Mouse (Mus musculus): ENCODE results near the gene Thy1. TPM values are rescaled to one million over a fixed set of nuclear protein-coding genes. Genes with fewer than 3 reads are reported as not detected.

Thy1 gene
- polyA plus RNA-seq, 1 experiment from 2014 or later = 18.8 TPM

GRCm38 (mm10) chr9:44071914-44072598 lies 28.9 kb downstream of the Thy1 start:
- H3K4me2 ChIP-seq = 0 out of 2 replicates have a peak overlapping the region, but pooled peaks have one; percentile 7
- H3K36me3 ChIP-seq = no peaks in the 10 kb centered on the region
- no peaks in the 10 kb centered on the region for H3K9me3 ChIP-seq
- WGBS = 38% methylated on average over 11 of the region's 11 CpGs
- H3K27ac ChIP-seq = 0 out of 2 replicates have a peak overlapping the region, but pooled peaks have one; percentile 43
- H3K4me3 ChIP-seq = no peak overlapping the region
- peaks cover 43% of the 10 kb centered on the region for H3K4me1 ChIP-seq
- H3K27me3 ChIP-seq = peaks cover 7% of the 10 kb centered on the region; the same call in 1 of the 2 replicates
- no peak overlapping the region for H3K9ac ChIP-seq
- ATAC-seq (ENCODE audit: insufficient number of reproducible peaks, low FRiP score, low TSS enrichment, low read depth) = no peak

- Histone ChIP-seq H3K27me3 (peaks cover 7% of the 10 kb centered on the region; the same call in 1 of the 2 replicates), H3K4me3 (no peak overlapping the region), H3K36me3 (no peaks in the 10 kb centered on the region), H3K4me2 (no peak overlapping the region; the same call in 1 of the 2 replicates), H3K9ac (no peak overlapping the region), H3K4me1 (peaks cover 38% of the 10 kb centered on the region), H3K9me3 (no peaks in the 10 kb centered on the region), H3K27ac (0 out of 2 replicates have a peak overlapping the region, but pooled peaks have one; percentile 43)
- WGBS = 48% methylated on average over 4 of the region's 4 CpGs
- ATAC-seq (ENCODE audit: insufficient number of reproducible peaks, low FRiP score, low TSS enrichment, low read depth) = no peak
Observed at GRCm38 (mm10) chr9:44072599-44072915, 29.4 kb downstream of the Thy1 start.

DNA sequence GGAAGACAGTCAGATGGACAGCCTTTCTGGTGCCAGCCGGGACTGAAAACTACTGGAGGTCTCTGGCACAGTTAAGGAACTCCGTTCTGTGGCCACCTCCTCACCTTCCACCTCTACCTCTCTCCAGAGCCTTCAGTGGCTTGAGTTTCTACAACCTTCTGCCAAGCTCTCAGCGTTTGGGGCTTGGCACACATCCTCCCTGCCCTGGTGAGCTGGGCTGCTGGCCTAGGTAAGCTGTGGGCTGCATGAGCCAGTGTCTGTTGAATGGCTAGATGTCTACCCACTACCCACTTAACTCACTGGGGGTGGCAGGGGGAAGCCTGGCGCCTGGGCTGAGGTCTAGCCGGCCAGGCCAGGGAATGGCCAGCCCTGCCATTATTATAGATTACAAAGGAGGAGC lies 29.9 kb downstream of the Thy1 start:
- WGBS = 52% methylated on average over 5 of the region's 5 CpGs
- H3K4me3 ChIP-seq = no peak overlapping the region
- H3K4me2 ChIP-seq = no peak overlapping the region; the same call in 1 of the 2 replicates
- H3K9ac ChIP-seq = no peak overlapping the region
- H3K9me3 ChIP-seq = no peaks in the 10 kb centered on the region
- H3K27ac ChIP-seq = no peak overlapping the region
- peaks cover 7% of the 10 kb centered on the region; the same call in 1 of the 2 replicates for H3K27me3 ChIP-seq
- ATAC-seq (ENCODE audit: insufficient number of reproducible peaks, low FRiP score, low TSS enrichment, low read depth) = no peak
- peaks cover 36% of the 10 kb centered on the region for H3K4me1 ChIP-seq
- H3K36me3 ChIP-seq = no peaks in the 10 kb centered on the region

DNA sequence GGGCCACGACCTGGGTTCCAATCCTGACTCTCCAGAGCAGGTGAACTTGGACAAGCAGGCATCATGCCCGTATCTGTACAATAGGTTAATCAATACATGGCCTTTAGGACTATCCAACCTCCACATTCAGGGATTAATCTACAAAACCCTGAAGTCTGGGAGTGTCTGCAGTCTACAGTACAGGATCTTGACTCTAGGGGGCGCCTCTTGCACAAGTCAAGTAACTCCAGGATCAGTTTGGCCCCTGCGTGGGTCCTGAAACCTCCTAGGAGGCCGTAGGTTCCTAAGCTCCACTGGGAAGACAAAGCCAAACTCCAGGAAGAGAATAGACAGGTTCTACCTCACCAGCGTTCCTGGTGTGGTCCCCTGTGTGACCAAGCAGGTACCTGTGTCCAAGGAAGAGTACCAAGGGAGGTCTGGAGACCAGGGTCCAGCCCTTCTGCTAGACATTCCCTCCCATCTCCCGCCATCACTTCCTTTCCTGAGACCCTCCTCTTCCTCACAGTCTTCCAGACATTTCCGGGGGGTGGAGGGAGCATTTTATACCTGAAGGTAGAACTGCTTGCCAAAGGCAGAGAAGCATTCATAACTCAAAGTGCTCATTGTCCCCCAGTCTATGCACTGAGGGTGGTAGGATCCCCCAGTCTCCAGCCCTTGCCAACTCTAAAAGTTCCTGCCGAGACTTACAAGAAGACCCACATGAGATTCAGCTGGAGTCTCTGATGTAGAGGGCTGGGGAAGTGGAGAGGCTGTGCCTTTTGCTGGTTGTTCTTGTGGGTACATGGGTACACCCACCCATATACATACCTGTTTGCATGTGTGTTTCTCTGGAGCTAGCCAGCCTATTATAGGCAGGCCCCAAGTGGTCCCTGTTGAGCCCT lies 31.5 kb downstream of the Thy1 start:
- H3K27me3 ChIP-seq = peaks cover 7% of the 10 kb centered on the region; the same call in 1 of the 2 replicates
- H3K9me3 ChIP-seq = no peaks in the 10 kb centered on the region
- H3K9ac ChIP-seq = no peak overlapping the region
- WGBS = 58% methylated on average over 9 of the region's 9 CpGs
- ATAC-seq (ENCODE audit: insufficient number of reproducible peaks, low FRiP score, low TSS enrichment, low read depth) = no peak
- H3K4me1 ChIP-seq = peaks cover 49% of the 10 kb centered on the region
- no peak overlapping the region for H3K27ac ChIP-seq
- H3K4me3 ChIP-seq = no peak overlapping the region
- no peaks in the 10 kb centered on the region for H3K36me3 ChIP-seq
- H3K4me2 ChIP-seq = no peak overlapping the region

- H3K27ac ChIP-seq = no peak overlapping the region
- 71% methylated on average over 24 of the region's 24 CpGs for WGBS
- no peak for ATAC-seq (ENCODE audit: insufficient number of reproducible peaks, low FRiP score, low TSS enrichment, low read depth)
Observed at GRCm38 (mm10) chr9:44075276-44075995, 32.3 kb downstream of the Thy1 start.

DNA sequence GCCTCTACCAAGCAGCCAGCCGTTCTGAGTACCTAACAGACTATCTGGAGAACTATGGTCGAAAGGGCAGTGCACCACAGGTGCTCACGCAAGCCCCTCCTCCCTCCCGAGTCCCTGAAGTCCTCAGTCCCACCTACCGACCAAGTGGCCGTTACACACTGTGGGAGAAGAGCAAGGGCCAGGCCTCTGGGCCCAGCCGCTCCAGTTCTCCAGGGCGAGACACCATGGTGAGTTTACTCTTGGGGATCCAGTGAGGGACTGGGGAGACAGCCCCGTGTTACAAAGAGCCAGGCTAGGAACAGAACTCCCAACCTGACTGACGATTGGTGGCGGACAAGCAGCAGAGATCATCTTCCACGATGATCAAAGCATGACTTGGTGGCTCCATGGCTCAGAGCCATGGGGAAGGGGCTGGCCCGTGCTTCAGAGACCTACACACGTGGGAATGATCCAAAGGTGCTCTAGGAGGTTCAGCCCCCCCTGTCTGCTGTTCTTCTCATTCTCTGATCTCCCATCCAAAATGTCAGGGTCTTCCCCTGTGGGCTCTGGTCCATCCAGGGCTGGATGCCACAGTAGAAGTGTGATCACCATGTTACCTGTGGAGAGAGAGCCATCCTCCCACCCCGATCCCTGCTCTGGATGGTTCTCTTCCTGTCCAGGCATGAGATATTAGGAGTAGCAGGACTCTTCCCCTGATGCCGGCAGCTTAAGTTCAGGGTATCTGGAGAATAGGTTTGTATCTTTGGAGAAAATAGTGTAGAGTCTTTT lies 33.0 kb downstream of the Thy1 start:
- WGBS = 66% methylated on average over 16 of the region's 16 CpGs

More at GRCm38 (mm10) chr9:44075276-44075995, 32.3 kb downstream of the Thy1 start:
- no peaks in the 10 kb centered on the region for H3K36me3 ChIP-seq
- peaks cover 52% of the 10 kb centered on the region for H3K4me1 ChIP-seq
- no peaks in the 10 kb centered on the region for H3K9me3 ChIP-seq
- H3K4me3 ChIP-seq = no peak overlapping the region
- no peak overlapping the region for H3K4me2 ChIP-seq
- H3K9ac ChIP-seq = no peak overlapping the region
- H3K27me3 ChIP-seq = peaks cover 3% of the 10 kb centered on the region; the same call in 1 of the 2 replicates

GRCm38 (mm10) chr9:44076764-44077120 lies 33.6 kb downstream of the Thy1 start:
- H3K9me3 ChIP-seq = no peaks in the 10 kb centered on the region
- 20% methylated on average over 5 of the region's 5 CpGs for WGBS
- no peak overlapping the region for H3K9ac ChIP-seq

More for the DNA sequence above, 33.0 kb downstream of the Thy1 start:
- no peak overlapping the region for H3K27ac ChIP-seq
- H3K9ac ChIP-seq = no peak overlapping the region
- H3K4me1 ChIP-seq = peaks cover 52% of the 10 kb centered on the region
- no peaks in the 10 kb centered on the region for H3K36me3 ChIP-seq
- H3K4me2 ChIP-seq = no peak overlapping the region
- H3K27me3 ChIP-seq = no peaks in the 10 kb centered on the region
- no peak overlapping the region for H3K4me3 ChIP-seq
- H3K9me3 ChIP-seq = no peaks in the 10 kb centered on the region
- ATAC-seq (ENCODE audit: insufficient number of reproducible peaks, low FRiP score, low TSS enrichment, low read depth) = no peak

GRCm38 (mm10) chr9:44077266-44077910 lies 34.2 kb downstream of the Thy1 start:
- ATAC-seq (ENCODE audit: insufficient number of reproducible peaks, low FRiP score, low TSS enrichment, low read depth) = no peak
- no peak overlapping the region for H3K4me2 ChIP-seq

More at GRCm38 (mm10) chr9:44076764-44077120, 33.6 kb downstream of the Thy1 start:
- H3K27me3 ChIP-seq = no peaks in the 10 kb centered on the region
- ATAC-seq (ENCODE audit: insufficient number of reproducible peaks, low FRiP score, low TSS enrichment, low read depth) = no peak
- H3K27ac ChIP-seq = no peak overlapping the region
- no peaks in the 10 kb centered on the region for H3K36me3 ChIP-seq
- peaks cover 55% of the 10 kb centered on the region for H3K4me1 ChIP-seq
- no peak overlapping the region for H3K4me3 ChIP-seq
- no peak overlapping the region for H3K4me2 ChIP-seq

DNA sequence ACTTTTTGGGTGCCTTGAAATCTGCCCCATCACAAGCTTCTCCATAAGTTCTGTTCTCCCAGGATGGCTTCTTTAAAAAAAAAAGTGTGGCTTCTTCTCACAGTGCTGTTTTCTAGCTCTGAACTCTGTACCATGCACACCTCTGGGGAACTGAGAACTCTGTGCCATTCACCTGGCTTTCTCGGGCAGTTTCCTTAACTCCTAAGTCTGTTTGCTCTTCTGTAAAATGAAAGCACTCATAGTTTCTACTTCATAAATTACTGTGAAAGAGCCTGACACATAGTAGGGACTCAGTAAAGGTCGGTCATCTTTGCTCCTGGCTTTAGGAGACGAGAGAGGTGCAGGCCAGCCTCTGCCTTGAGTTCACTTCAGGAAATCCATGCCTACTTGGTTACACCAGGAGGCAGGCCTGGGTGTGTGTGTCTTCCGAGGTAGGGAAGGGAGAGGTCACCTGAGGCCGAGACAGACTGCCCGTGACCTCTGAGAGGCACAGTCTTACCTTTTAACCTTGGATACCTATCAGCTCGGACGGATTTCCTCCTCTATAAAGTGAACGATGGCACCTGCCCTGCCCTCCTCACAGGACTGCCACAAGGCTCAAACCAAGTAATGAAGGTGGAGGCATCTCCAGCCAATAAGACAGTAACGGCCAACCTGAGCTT lies 35.1 kb downstream of the Thy1 start:
- H3K9ac ChIP-seq = no peak overlapping the region
- no peak overlapping the region for H3K4me2 ChIP-seq
- H3K36me3 ChIP-seq = no peaks in the 10 kb centered on the region
- H3K4me1 ChIP-seq = peaks cover 39% of the 10 kb centered on the region
- H3K4me3 ChIP-seq = no peak overlapping the region
- 76% methylated on average over 10 of the region's 10 CpGs for WGBS
- H3K27ac ChIP-seq = no peak overlapping the region; the same call in 1 of the 2 replicates
- ATAC-seq (ENCODE audit: insufficient number of reproducible peaks, low FRiP score, low TSS enrichment, low read depth) = no peak
- H3K9me3 ChIP-seq = no peaks in the 10 kb centered on the region
- no peaks in the 10 kb centered on the region for H3K27me3 ChIP-seq

More at GRCm38 (mm10) chr9:44077266-44077910, 34.2 kb downstream of the Thy1 start:
- Histone ChIP-seq H3K9me3 (no peaks in the 10 kb centered on the region), H3K4me1 (peaks cover 48% of the 10 kb centered on the region), H3K36me3 (no peaks in the 10 kb centered on the region), H3K9ac (no peak overlapping the region), H3K27ac (no peak overlapping the region), H3K4me3 (no peak overlapping the region), H3K27me3 (no peaks in the 10 kb centered on the region)
- 81% methylated on average over 11 of the region's 11 CpGs for WGBS

DNA sequence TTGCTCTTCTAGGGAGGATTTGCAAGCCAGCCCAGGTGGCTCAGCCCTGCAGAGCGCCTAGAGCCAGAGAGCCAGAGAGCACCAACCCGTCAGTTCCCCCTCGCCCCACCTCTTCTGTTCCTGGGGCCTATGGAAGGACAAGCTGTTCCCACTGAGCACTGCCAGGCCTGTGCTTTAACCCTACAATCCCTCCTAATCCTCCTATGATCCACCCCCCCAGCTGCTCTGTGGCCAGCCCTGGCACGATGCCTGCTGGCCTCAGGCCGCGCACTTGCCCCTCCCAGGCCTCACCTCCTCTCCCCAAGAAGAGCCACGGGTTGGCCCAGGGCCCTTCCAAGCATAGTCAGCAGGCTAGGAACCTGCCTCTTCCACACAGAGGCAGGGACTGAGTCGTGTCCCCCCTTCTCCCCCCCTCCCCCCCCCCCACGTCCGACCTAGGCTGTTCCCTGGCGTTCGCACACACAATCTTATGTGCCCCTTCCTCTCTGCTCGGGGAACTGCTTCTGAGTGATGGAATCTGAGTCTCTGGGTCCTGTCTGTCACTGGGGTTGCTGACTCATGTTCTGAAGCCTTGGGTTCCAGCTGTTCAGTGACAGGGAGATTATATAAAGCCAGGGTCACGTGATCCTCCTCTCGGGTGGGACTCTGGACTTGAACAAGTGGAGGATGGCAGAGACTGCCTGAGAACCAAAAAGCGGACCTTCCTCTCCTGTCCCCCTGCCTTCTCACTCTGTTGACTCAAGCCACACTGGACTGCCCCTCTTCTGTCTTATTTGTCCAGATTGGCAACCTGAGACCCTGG lies 36.0 kb downstream of the Thy1 start:
- Histone ChIP-seq H3K4me3 (no peak overlapping the region), H3K9ac (no peak overlapping the region), H3K4me1 (peaks cover 47% of the 10 kb centered on the region), H3K4me2 (no peak overlapping the region), H3K27ac (no peak overlapping the region; the same call in 1 of the 2 replicates), H3K36me3 (no peaks in the 10 kb centered on the region), H3K27me3 (no peaks in the 10 kb centered on the region), H3K9me3 (no peaks in the 10 kb centered on the region)
- WGBS = 29% methylated on average over 15 of the region's 16 CpGs
- ATAC-seq (ENCODE audit: insufficient number of reproducible peaks, low FRiP score, low TSS enrichment, low read depth) = peak; percentile 76
